12 mouse cellular contexts compared by ENCODE assay signal in the genomic region with DNA sequence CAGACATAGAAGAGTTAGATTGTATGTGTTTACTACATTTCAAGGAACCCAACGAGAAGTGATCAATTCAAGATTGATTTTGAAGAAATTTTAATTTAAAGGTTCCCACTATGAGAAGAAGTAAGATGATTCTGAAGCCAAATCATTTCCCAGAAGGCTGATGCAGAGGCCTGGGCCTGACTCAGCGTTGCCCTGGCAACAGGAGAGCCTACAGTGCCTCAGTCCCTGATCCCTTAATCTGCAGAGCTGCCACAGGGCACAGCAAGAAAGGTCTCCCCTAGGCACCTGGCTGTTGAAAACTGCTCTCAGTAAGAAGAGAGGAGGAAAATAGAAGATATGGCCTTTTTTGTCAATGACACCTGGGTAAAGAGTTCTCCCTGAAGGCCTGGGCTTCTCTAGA. TPM values are rescaled to one million over a fixed set of nuclear protein-coding genes. Genes with fewer than 3 reads are reported as not detected.
A peak's percentile ranks its signal among the peaks of the same experiment; 100 is the strongest.
DNase-seq lines count a peak whose midpoint lies in the region; ATAC-seq and TF ChIP-seq lines count a peak whose summit lies in the region.
"Had no signal": no experiment of that assay in that cellular context is flagged by ENCODE, and none has a peak within 500 bp of the region (broad histone marks: within the 10 kb centered on the region; RNA-seq: fewer than 3 reads in every experiment).

No protein-coding gene starts in this region.

- ATAC-seq in midbrain, postnatal 0 days (ENCODE audit: low FRiP score), result no peak
- ATAC-seq in megakaryocyte progenitor cell, adult 5-6 weeks (replicated peaks; ENCODE audit: poor library complexity), result no peak

- H3K9me3 ChIP-seq in midbrain, postnatal 0 days (ENCODE audit: low read length), result peaks cover 9% of the 10 kb centered on the region

- peak; percentile 31 to 40 for DNase-seq in cerebellum, adult 18-20 months
- no peak for DNase-seq in cerebellum, adult 8-10 months
- peak; percentile 38 for DNase-seq in layer of hippocampus, adult 9-11 months
- no peak for DNase-seq in layer of hippocampus, adult 11-12 months (ENCODE audit: low spot score)
- DNase-seq in adrenal gland, postnatal 25 days, result peak; percentile 60
- DNase-seq in midbrain, postnatal 0 days (ENCODE audit: low spot score), result peak; percentile 18
- no peak for DNase-seq in heart, postnatal 4 days
- DNase-seq: kidney, adult 11 months had no signal

- no peaks in the 10 kb centered on the region for H3K4me1 ChIP-seq in midbrain, postnatal 0 days (ENCODE audit: insufficient read depth, low read length)
- H3K4me1 ChIP-seq: lung, embryonic 15.5 days had no signal

- H3K4me2 ChIP-seq in midbrain, postnatal 0 days (ENCODE audit: low read depth, low read length, poor library complexity, severe bottlenecking), result no peak overlapping the region
- H3K4me2 ChIP-seq: embryonic facial prominence, embryonic 15.5 days; limb, embryonic 15.5 days; lung, embryonic 15.5 days had no signal

- H3K9ac ChIP-seq in midbrain, postnatal 0 days (replicated peaks; ENCODE audit: low read length, poor library complexity, severe bottlenecking), result no peak overlapping the region
- H3K9ac ChIP-seq: embryonic facial prominence, embryonic 15.5 days; limb, embryonic 15.5 days; lung, embryonic 15.5 days had no signal

- WGBS in midbrain, postnatal 0 days, result 43% methylated on average over 2 of the region's 2 CpGs

- no peak overlapping the region for H3K4me3 ChIP-seq in midbrain, postnatal 0 days (ENCODE audit: low read depth, low read length)
- H3K4me3 ChIP-seq: embryonic facial prominence, embryonic 15.5 days; limb, embryonic 15.5 days; lung, embryonic 15.5 days had no signal

- peaks cover 22% of the 10 kb centered on the region for H3K36me3 ChIP-seq in midbrain, postnatal 0 days (ENCODE audit: insufficient read depth, low read length)

- TF ChIP-seq CTCF in midbrain, postnatal 0 days (IDR thresholded peaks at IDR 0.05), result no peak

- peak overlapping the region; percentile 7 for H3K27ac ChIP-seq in midbrain, postnatal 0 days (ENCODE audit: low read depth, low read length)
- H3K27ac ChIP-seq: embryonic facial prominence, embryonic 15.5 days; limb, embryonic 15.5 days; lung, embryonic 15.5 days had no signal

- H3K27me3 ChIP-seq in midbrain, postnatal 0 days (ENCODE audit: insufficient read depth, low read length), result no peaks in the 10 kb centered on the region
- H3K27me3 ChIP-seq: embryonic facial prominence, embryonic 15.5 days; limb, embryonic 15.5 days; lung, embryonic 15.5 days had no signal

RNA-seq across cellular contexts. Expression of a gene that starts 28.7 kb away (rescaled TPM):
- 27.1 and 28.2 TPM in 2 replicates for total RNA-seq in adrenal gland, postnatal 25 days (2021)
- total RNA-seq in midbrain, postnatal 0 days (2014; rRNA removed), result 36.8 and 37.5 TPM in 2 replicates
- polyA plus RNA-seq in midbrain, postnatal 0 days (2015; fragmentation: Nextera tagmentation; extraction: Ambion mirVana), result 15.8 and 18.1 TPM in 2 replicates
- 7.9 and 9.9 TPM in 2 replicates for total RNA-seq in megakaryocyte progenitor cell, adult 5-6 weeks (2015)
- 23.0 and 40.7 TPM in 2 replicates for total RNA-seq in megakaryocyte progenitor cell, adult 5-6 weeks (2017)
- 10 to 100 TPM; 19.7 to 21.0 TPM for total RNA-seq in heart, postnatal 4 days (2021)

Comparison
In these comparisons a context has a peak if more than half of its experiments do, and no peak if none do; other contexts are left out.
1. DNase-seq: peak in cerebellum, adult 18-20 months (2 of 2), layer of hippocampus, adult 9-11 months (single experiment), adrenal gland, postnatal 25 days (single experiment) and midbrain, postnatal 0 days (single experiment); none in cerebellum, adult 8-10 months (single experiment), layer of hippocampus, adult 11-12 months (single experiment) and heart, postnatal 4 days (single experiment).